Mouse (Mus musculus): Measurements from ENCODE around the gene Mamdc4. TPM values are rescaled to one million over a fixed set of nuclear protein-coding genes. Genes with fewer than 3 reads are reported as not detected.

The Mamdc4 gene
- polyA plus RNA-seq, 1 experiment from 2014 or later, result 1.0 TPM

GRCm38 (mm10) chr2:25602526-25602925 is 27.9 kb upstream of the Mamdc4 start:
- H3K36me3 ChIP-seq (ENCODE audit: control insufficient read depth, insufficient read depth), result peaks cover 26% of the 10 kb centered on the region
- WGBS, result 98% methylated on average over 5 of the region's 5 CpGs
- H3K4me2 ChIP-seq (ENCODE audit: low read length), result no peak overlapping the region
- H3K27ac ChIP-seq (ENCODE audit: low read length), result no peak overlapping the region
- no peaks in the 10 kb centered on the region for H3K27me3 ChIP-seq (replicated peaks; ENCODE audit: control insufficient read depth, insufficient read depth, low read length)
- H3K9ac ChIP-seq (replicated peaks; ENCODE audit: low read depth, low read length), result no peak overlapping the region
- no peak overlapping the region for H3K4me3 ChIP-seq (replicated peaks; ENCODE audit: low read length)
- peaks cover 15% of the 10 kb centered on the region for H3K4me1 ChIP-seq (replicated peaks; ENCODE audit: control insufficient read depth, insufficient read depth, low read length)
- no peak for ATAC-seq
- no peaks in the 10 kb centered on the region for H3K9me3 ChIP-seq (ENCODE audit: control insufficient read depth, low read length)

- H3K27ac ChIP-seq (ENCODE audit: low read length), result no peak overlapping the region
- H3K9ac ChIP-seq (replicated peaks; ENCODE audit: low read depth, low read length), result no peak overlapping the region
- WGBS, result 82% methylated on average over 2 of the region's 2 CpGs
- peaks cover 37% of the 10 kb centered on the region for H3K36me3 ChIP-seq (ENCODE audit: control insufficient read depth, insufficient read depth)
- no peaks in the 10 kb centered on the region for H3K9me3 ChIP-seq (ENCODE audit: control insufficient read depth, low read length)
- no peak for ATAC-seq
- H3K27me3 ChIP-seq (replicated peaks; ENCODE audit: control insufficient read depth, insufficient read depth, low read length), result no peaks in the 10 kb centered on the region
- no peak overlapping the region for H3K4me2 ChIP-seq (ENCODE audit: low read length)
- H3K4me3 ChIP-seq (replicated peaks; ENCODE audit: low read length), result no peak overlapping the region
- no peaks in the 10 kb centered on the region for H3K4me1 ChIP-seq (replicated peaks; ENCODE audit: control insufficient read depth, insufficient read depth, low read length)
Observed at GRCm38 (mm10) chr2:25600037-25600436, 25.4 kb upstream of the Mamdc4 start.

- no peak for ATAC-seq
- H3K9ac ChIP-seq (replicated peaks; ENCODE audit: low read depth, low read length), result no peak overlapping the region
- no peak overlapping the region for H3K4me2 ChIP-seq (ENCODE audit: low read length)
- no peaks in the 10 kb centered on the region for H3K9me3 ChIP-seq (ENCODE audit: control insufficient read depth, low read length)
- H3K27ac ChIP-seq (ENCODE audit: low read length), result no peak overlapping the region
- no peak overlapping the region for H3K4me3 ChIP-seq (replicated peaks; ENCODE audit: low read length)
- H3K4me1 ChIP-seq (replicated peaks; ENCODE audit: control insufficient read depth, insufficient read depth, low read length), result no peaks in the 10 kb centered on the region
- WGBS, result 96% methylated on average over 1 of the region's 1 CpGs
- peaks cover 43% of the 10 kb centered on the region for H3K36me3 ChIP-seq (ENCODE audit: control insufficient read depth, insufficient read depth)
- H3K27me3 ChIP-seq (replicated peaks; ENCODE audit: control insufficient read depth, insufficient read depth, low read length), result no peaks in the 10 kb centered on the region
Observed at GRCm38 (mm10) chr2:25598749-25599148, 24.1 kb upstream of the Mamdc4 start.

- 94% methylated on average over 5 of the region's 5 CpGs for WGBS
- no peak for ATAC-seq
Observed at GRCm38 (mm10) chr2:25596765-25597510, 22.3 kb upstream of the Mamdc4 start.

GRCm38 (mm10) chr2:25591863-25592262 is 17.2 kb upstream of the Mamdc4 start:
- H3K4me1 ChIP-seq (replicated peaks; ENCODE audit: control insufficient read depth, insufficient read depth, low read length), result no peaks in the 10 kb centered on the region

More at GRCm38 (mm10) chr2:25596765-25597510, 22.3 kb upstream of the Mamdc4 start:
- Histone ChIP-seq H3K9me3 (ENCODE audit: control insufficient read depth, low read length) (no peaks in the 10 kb centered on the region), H3K4me3 (replicated peaks; ENCODE audit: low read length) (no peak overlapping the region), H3K27me3 (replicated peaks; ENCODE audit: control insufficient read depth, insufficient read depth, low read length) (no peaks in the 10 kb centered on the region), H3K9ac (replicated peaks; ENCODE audit: low read depth, low read length) (no peak overlapping the region), H3K27ac (ENCODE audit: low read length) (no peak overlapping the region), H3K4me2 (ENCODE audit: low read length) (no peak overlapping the region), H3K4me1 (replicated peaks; ENCODE audit: control insufficient read depth, insufficient read depth, low read length) (no peaks in the 10 kb centered on the region), H3K36me3 (ENCODE audit: control insufficient read depth, insufficient read depth) (peaks cover 53% of the 10 kb centered on the region)

GRCm38 (mm10) chr2:25588227-25588907 is 13.7 kb upstream of the Mamdc4 start:
- WGBS, result 93% methylated on average over 8 of the region's 8 CpGs
- no peaks in the 10 kb centered on the region for H3K27me3 ChIP-seq (replicated peaks; ENCODE audit: control insufficient read depth, insufficient read depth, low read length)
- ATAC-seq, result no peak

More at GRCm38 (mm10) chr2:25591863-25592262, 17.2 kb upstream of the Mamdc4 start:
- Histone ChIP-seq H3K27ac (ENCODE audit: low read length) (no peak overlapping the region), H3K27me3 (replicated peaks; ENCODE audit: control insufficient read depth, insufficient read depth, low read length) (no peaks in the 10 kb centered on the region), H3K9ac (replicated peaks; ENCODE audit: low read depth, low read length) (no peak overlapping the region), H3K4me3 (replicated peaks; ENCODE audit: low read length) (no peak overlapping the region), H3K9me3 (ENCODE audit: control insufficient read depth, low read length) (no peaks in the 10 kb centered on the region), H3K4me2 (ENCODE audit: low read length) (no peak overlapping the region), H3K36me3 (ENCODE audit: control insufficient read depth, insufficient read depth) (peaks cover 44% of the 10 kb centered on the region)
- ATAC-seq, result no peak
- 86% methylated on average over 2 of the region's 2 CpGs for WGBS

GRCm38 (mm10) chr2:25587290-25587689 is 12.6 kb upstream of the Mamdc4 start:
- no peak overlapping the region for H3K4me2 ChIP-seq (ENCODE audit: low read length)
- ATAC-seq, result no peak

More at GRCm38 (mm10) chr2:25588227-25588907, 13.7 kb upstream of the Mamdc4 start:
- no peaks in the 10 kb centered on the region for H3K9me3 ChIP-seq (ENCODE audit: control insufficient read depth, low read length)
- H3K27ac ChIP-seq (ENCODE audit: low read length), result no peak overlapping the region
- no peaks in the 10 kb centered on the region for H3K4me1 ChIP-seq (replicated peaks; ENCODE audit: control insufficient read depth, insufficient read depth, low read length)
- no peak overlapping the region for H3K9ac ChIP-seq (replicated peaks; ENCODE audit: low read depth, low read length)
- H3K36me3 ChIP-seq (ENCODE audit: control insufficient read depth, insufficient read depth), result peaks cover 32% of the 10 kb centered on the region
- no peak overlapping the region for H3K4me3 ChIP-seq (replicated peaks; ENCODE audit: low read length)
- H3K4me2 ChIP-seq (ENCODE audit: low read length), result no peak overlapping the region

GRCm38 (mm10) chr2:25585601-25586000 is 11.0 kb upstream of the Mamdc4 start:
- Histone ChIP-seq H3K9me3 (ENCODE audit: control insufficient read depth, low read length) (no peaks in the 10 kb centered on the region), H3K27me3 (replicated peaks; ENCODE audit: control insufficient read depth, insufficient read depth, low read length) (peaks cover 6% of the 10 kb centered on the region), H3K9ac (replicated peaks; ENCODE audit: low read depth, low read length) (no peak overlapping the region), H3K27ac (ENCODE audit: low read length) (no peak overlapping the region), H3K4me1 (replicated peaks; ENCODE audit: control insufficient read depth, insufficient read depth, low read length) (peaks cover 18% of the 10 kb centered on the region), H3K4me2 (ENCODE audit: low read length) (no peak overlapping the region), H3K4me3 (replicated peaks; ENCODE audit: low read length) (no peak overlapping the region), H3K36me3 (ENCODE audit: control insufficient read depth, insufficient read depth) (peaks cover 15% of the 10 kb centered on the region; the same call in 1 of the 2 replicates)
- 77% methylated on average over 3 of the region's 3 CpGs for WGBS
- ATAC-seq, result no peak

More at GRCm38 (mm10) chr2:25587290-25587689, 12.6 kb upstream of the Mamdc4 start:
- Histone ChIP-seq H3K27ac (ENCODE audit: low read length) (no peak overlapping the region), H3K36me3 (ENCODE audit: control insufficient read depth, insufficient read depth) (peaks cover 25% of the 10 kb centered on the region), H3K4me3 (replicated peaks; ENCODE audit: low read length) (no peak overlapping the region), H3K27me3 (replicated peaks; ENCODE audit: control insufficient read depth, insufficient read depth, low read length) (no peaks in the 10 kb centered on the region), H3K9me3 (ENCODE audit: control insufficient read depth, low read length) (no peaks in the 10 kb centered on the region), H3K9ac (replicated peaks; ENCODE audit: low read depth, low read length) (no peak overlapping the region), H3K4me1 (replicated peaks; ENCODE audit: control insufficient read depth, insufficient read depth, low read length) (peaks cover 3% of the 10 kb centered on the region; the same call in 1 of the 2 replicates)
- 92% methylated on average over 8 of the region's 8 CpGs for WGBS

GRCm38 (mm10) chr2:25584856-25585255 is 10.2 kb upstream of the Mamdc4 start:
- H3K4me1 ChIP-seq (replicated peaks; ENCODE audit: control insufficient read depth, insufficient read depth, low read length), result peaks cover 23% of the 10 kb centered on the region
- H3K9me3 ChIP-seq (ENCODE audit: control insufficient read depth, low read length), result no peaks in the 10 kb centered on the region
- no peak for ATAC-seq
- H3K4me2 ChIP-seq (ENCODE audit: low read length), result no peak overlapping the region
- peaks cover 13% of the 10 kb centered on the region for H3K27me3 ChIP-seq (replicated peaks; ENCODE audit: control insufficient read depth, insufficient read depth, low read length)
- no peak overlapping the region for H3K27ac ChIP-seq (ENCODE audit: low read length)
- H3K9ac ChIP-seq (replicated peaks; ENCODE audit: low read depth, low read length), result no peak overlapping the region
- H3K36me3 ChIP-seq (ENCODE audit: control insufficient read depth, insufficient read depth), result peaks cover 7% of the 10 kb centered on the region; the same call in 1 of the 2 replicates
- WGBS, result 72% methylated on average over 4 of the region's 4 CpGs
- no peak overlapping the region for H3K4me3 ChIP-seq (replicated peaks; ENCODE audit: low read length)
